Mouse (Mus musculus) megakaryocyte-erythroid progenitor cell, adult 5-6 weeks (primary cell): ENCODE measurements around the gene Mcam. TPM values are rescaled to one million over a fixed set of nuclear protein-coding genes. Genes with fewer than 3 reads are reported as not detected.

ENCODE experiments used
- ATAC-seq: replicated peaks from 2 replicates; pipeline ENCODE4 v1.8.0; 2016; ENCODE audit warnings: mild to moderate bottlenecking, inconsistent platforms; ENCODE audit not compliant: severe bottlenecking, poor library complexity, low FRiP score, low TSS enrichment
- total RNA-seq, 2 experiments: library from RNA; stranded (forward) in 1 of 2; stranded (reverse) in 1 of 2; fragments of 200-1000, 215-1000 nt in 1 of 2; fragments of >200 nt in 1 of 2; fragmentation: Nextera tagmentation in 1 of 2; gene quantifications; 2 replicates each; pipeline ENCODE4 v1.2.3; 2014 to 2017

The Mcam gene
- total RNA-seq (2014; fragmentation: Nextera tagmentation) (not detected in 2 replicates), total RNA-seq (2017) (0.09 TPM in 1 of 2 replicates, not detected in the other)

GRCm38 (mm10) chr9:44134101-44134850 is at the start of gene Mcam:
TSS of gene Mcam (plus strand) at chr9:44134469.
- ATAC-seq = no peak

- ATAC-seq = peak; percentile 48
These were observed 49.5 kb upstream of the Mcam start for GRCm38 (mm10) chr9:44084659-44085229.

- no peak for ATAC-seq
These were observed 49.0 kb upstream of the Mcam start for GRCm38 (mm10) chr9:44085276-44085675.

GRCm38 (mm10) chr9:44085741-44086665 is 48.3 kb upstream of the Mcam start:
- ATAC-seq = no peak

GRCm38 (mm10) chr9:44086960-44087359 is 47.3 kb upstream of the Mcam start:
- no peak for ATAC-seq

- no peak for ATAC-seq
These were observed 46.4 kb upstream of the Mcam start for GRCm38 (mm10) chr9:44087761-44088455.

GRCm38 (mm10) chr9:44088877-44089608 is 45.2 kb upstream of the Mcam start:
- ATAC-seq = no peak

GRCm38 (mm10) chr9:44093612-44094503 is 40.4 kb upstream of the Mcam start:
- ATAC-seq = peak; percentile 72

GRCm38 (mm10) chr9:44094737-44095136 is 39.5 kb upstream of the Mcam start:
- no peak for ATAC-seq

GRCm38 (mm10) chr9:44095781-44096180 is 38.5 kb upstream of the Mcam start:
- no peak for ATAC-seq

GRCm38 (mm10) chr9:44096536-44096935 is 37.7 kb upstream of the Mcam start:
- no peak for ATAC-seq

- ATAC-seq = no peak
These were observed 32.8 kb upstream of the Mcam start, which contains the start of gene Mfrp for GRCm38 (mm10) chr9:44101490-44101889. TSS of gene Mfrp (plus strand) at chr9:44101729.

- no peak for ATAC-seq
These were observed 29.4 kb upstream of the Mcam start for GRCm38 (mm10) chr9:44104881-44105280.

GRCm38 (mm10) chr9:44105781-44106180 is 28.5 kb upstream of the Mcam start:
- ATAC-seq = no peak

- no peak for ATAC-seq
These were observed 28.1 kb upstream of the Mcam start for GRCm38 (mm10) chr9:44106182-44106581.

GRCm38 (mm10) chr9:44106596-44106995 is 27.7 kb upstream of the Mcam start:
- ATAC-seq = no peak

GRCm38 (mm10) chr9:44107110-44107509 is 27.2 kb upstream of the Mcam start, which contains the start of gene C1qtnf5:
TSS of gene C1qtnf5 (plus strand) at chr9:44107245.
- ATAC-seq = no peak
